Mouse (Mus musculus): ENCODE measurements around the gene Uhrf1.

The Uhrf1 gene

GRCm38 (mm10) chr17:56300186-56300585 is 2.9 kb upstream of the Uhrf1 start, which contains the start of gene Arrdc5:
TSS of gene Arrdc5 (minus strand) at chr17:56300286.
- no peak for DNase-seq (ENCODE audit: low read depth)

- DNase-seq (ENCODE audit: low read depth) = peak; percentile 68
Measured at GRCm38 (mm10) chr17:56302363-56302996, 641 bp upstream of the Uhrf1 start.

- DNase-seq (ENCODE audit: low read depth) = peak; percentile 96
Measured at GRCm38 (mm10) chr17:56303847-56304586, 896 bp downstream of the Uhrf1 start.

GRCm38 (mm10) chr17:56304718-56305117 is 1.6 kb downstream of the Uhrf1 start:
- DNase-seq (ENCODE audit: low read depth) = no peak

- no peak for DNase-seq (ENCODE audit: low read depth)
Measured at GRCm38 (mm10) chr17:56305156-56305555, 2.0 kb downstream of the Uhrf1 start.

GRCm38 (mm10) chr17:56305826-56306225 is 2.7 kb downstream of the Uhrf1 start:
- DNase-seq (ENCODE audit: low read depth) = no peak

GRCm38 (mm10) chr17:56308088-56308487 is 5.0 kb downstream of the Uhrf1 start:
- no peak for DNase-seq (ENCODE audit: low read depth)

GRCm38 (mm10) chr17:56309191-56309945 is 6.2 kb downstream of the Uhrf1 start:
- DNase-seq (ENCODE audit: low read depth) = no peak

- peak; percentile 30 for DNase-seq (ENCODE audit: low read depth)
Measured at GRCm38 (mm10) chr17:56324419-56324818, 21.3 kb downstream of the Uhrf1 start.

GRCm38 (mm10) chr17:56325450-56326152 is 22.5 kb downstream of the Uhrf1 start, which contains the start of gene Kdm4b:
TSS of gene Kdm4b (plus strand) at chr17:56326062.
- peak; percentile 100 for DNase-seq (ENCODE audit: low read depth)

GRCm38 (mm10) chr17:56326153-56327147 is 23.3 kb downstream of the Uhrf1 start:
- peak; percentile 40 for DNase-seq (ENCODE audit: low read depth)

- no peak for DNase-seq (ENCODE audit: low read depth)
Measured at GRCm38 (mm10) chr17:56329267-56329666, 26.1 kb downstream of the Uhrf1 start.

GRCm38 (mm10) chr17:56330345-56330744 is 27.2 kb downstream of the Uhrf1 start:
- no peak for DNase-seq (ENCODE audit: low read depth)

- no peak for DNase-seq (ENCODE audit: low read depth)
Measured at GRCm38 (mm10) chr17:56331256-56331655, 28.1 kb downstream of the Uhrf1 start.

- peak; percentile 29 for DNase-seq (ENCODE audit: low read depth)
Measured at GRCm38 (mm10) chr17:56332987-56333386, 29.9 kb downstream of the Uhrf1 start.

- peak; percentile 89 for DNase-seq (ENCODE audit: low read depth)
Measured at GRCm38 (mm10) chr17:56337190-56337589, 34.1 kb downstream of the Uhrf1 start.

- DNase-seq (ENCODE audit: low read depth) = peak; percentile 57
Measured at GRCm38 (mm10) chr17:56337791-56338190, 34.7 kb downstream of the Uhrf1 start.

GRCm38 (mm10) chr17:56338909-56339308 is 35.8 kb downstream of the Uhrf1 start:
- peak; percentile 63 for DNase-seq (ENCODE audit: low read depth)

- no peak for DNase-seq (ENCODE audit: low read depth)
Measured at GRCm38 (mm10) chr17:56340717-56341116, 37.6 kb downstream of the Uhrf1 start.

GRCm38 (mm10) chr17:56343466-56343865 is 40.3 kb downstream of the Uhrf1 start:
- DNase-seq (ENCODE audit: low read depth) = no peak

GRCm38 (mm10) chr17:56345364-56345763 is 42.2 kb downstream of the Uhrf1 start:
- no peak for DNase-seq (ENCODE audit: low read depth)

Measured in 416B (cell line).